Mouse (Mus musculus) ES-E14 (cell line): Measurements from ENCODE around the gene Zfp36l2. TPM values are rescaled to one million over a fixed set of nuclear protein-coding genes. Genes with fewer than 3 reads are reported as not detected.

Experiments
- DNase-seq: peaks from one replicate; pipeline ENCODE4 v3.0.0-alpha.2; 2013; ENCODE audit warnings: low read depth, low spot score
- H3K27ac ChIP-seq: 2 replicates; pipeline ENCODE4 v1.5.1; 2012; ENCODE audit warnings: low read depth, mild to moderate bottlenecking, low read length, moderate library complexity, mixed read lengths; ENCODE audit not compliant: poor library complexity, insufficient read depth, severe bottlenecking
- H3K36me3 ChIP-seq: 2 replicates; pipeline ENCODE4 v1.6.1; 2012; ENCODE audit warnings: mild to moderate bottlenecking, low read length, moderate library complexity, mixed read lengths; ENCODE audit not compliant: control insufficient read depth, poor library complexity, insufficient read depth, severe bottlenecking
- H3K4me1 ChIP-seq, 2 experiments: fragments of 150-350 bp in 1 of 2; sonication (generic) in 1 of 2; 2 replicates each; pipeline ENCODE4 v1.6.1; 2012; ENCODE audit warnings: low read length in 2 of 2, mild to moderate bottlenecking in 1 of 2, mixed read lengths in 1 of 2; ENCODE audit not compliant: control insufficient read depth in 2 of 2, insufficient read depth in 2 of 2, poor library complexity in 1 of 2
- H3K4me3 ChIP-seq, 2 experiments: fragments of 150-350 bp in 1 of 2; sonication (generic) in 1 of 2; 2 replicates each; pipeline ENCODE4 v1.5.1; 2012; ENCODE audit warnings: low read length in 2 of 2, low read depth in 1 of 2, mild to moderate bottlenecking in 1 of 2, mixed read lengths in 1 of 2; ENCODE audit not compliant: insufficient read depth in 1 of 2, poor library complexity in 1 of 2, severe bottlenecking in 1 of 2
- H3K9ac ChIP-seq: 2 replicates; pipeline ENCODE4 v1.6.1; 2012; ENCODE audit warnings: low read depth, mild to moderate bottlenecking, low read length, mixed read lengths; ENCODE audit not compliant: poor library complexity, insufficient read depth, severe bottlenecking
- H3K9me3 ChIP-seq: fragments of 150-350 bp; sonication (generic); 2 replicates; pipeline ENCODE4 v1.6.1; 2012; ENCODE audit warnings: low read depth, mild to moderate bottlenecking, low read length; ENCODE audit not compliant: control insufficient read depth, insufficient read depth
- CHD2 ChIP-seq: IDR thresholded peaks from 2 replicates; pipeline ENCODE4 v1.6.1; 2014; ENCODE audit warnings: mild to moderate bottlenecking, low read depth, low read length, inconsistent platforms
- HCFC1 ChIP-seq: IDR thresholded peaks from 2 replicates; pipeline ENCODE4 v1.6.1; 2012; ENCODE audit warnings: low read length, inconsistent platforms, borderline replicate concordance; ENCODE audit not compliant: insufficient read depth
- MAFK ChIP-seq: IDR thresholded peaks from 2 replicates; pipeline ENCODE4 v1.6.1; 2014; ENCODE audit warnings: mild to moderate bottlenecking, low read depth, low read length, inconsistent platforms; ENCODE audit not compliant: insufficient read depth
- ZC3H11A ChIP-seq: IDR thresholded peaks from 2 replicates; pipeline ENCODE4 v1.6.1; 2012; ENCODE audit warnings: low read depth, mild to moderate bottlenecking, inconsistent platforms, low read length, borderline replicate concordance
- ZNF384 ChIP-seq: IDR thresholded peaks from 2 replicates; pipeline ENCODE4 v1.6.1; 2012; ENCODE audit warnings: low read depth, low read length, inconsistent platforms
- in situ Hi-C, 2 experiments: fragments of 600-800 bp; cut with MboI; formaldehyde crosslinking; loops; one replicate each; pipeline ENCODE4 v1.15.1; 2025; ENCODE audit warnings: low sequenced_read_pairs in 2 of 2, inconsistent platforms in 1 of 2; ENCODE audit not compliant: unreplicated experiment in 2 of 2
- total RNA-seq: library from RNA; depleted of rRNA; stranded (reverse); fragments of 300-350 nt; gene quantifications from 2 replicates; pipeline ENCODE4 v1.2.3, GENCODE M21; 2012

Gene Zfp36l2
- total RNA-seq, 1 experiment = 12.6 TPM

- no peak for TF ChIP-seq CHD2
- no peak for TF ChIP-seq ZC3H11A
- TF ChIP-seq ZNF384 = no peak
- TF ChIP-seq HCFC1 = no peak
- TF ChIP-seq MAFK = no peak
- Histone ChIP-seq H3K27ac (no peak overlapping the region), H3K9me3 (no peaks in the 10 kb centered on the region), H3K36me3 (no peaks in the 10 kb centered on the region), H3K4me3 (no peak overlapping the region), H3K4me1 (peaks cover 7 to 31% of the 10 kb centered on the region in 2 experiments), H3K9ac (no peak overlapping the region)
- DNase-seq = no peak
- in situ Hi-C loops = no loop called here
Observed at GRCm38 (mm10) chr17:84177481-84177880, 10.3 kb downstream of the Zfp36l2 start.

GRCm38 (mm10) chr17:84176446-84176845 lies 11.3 kb downstream of the Zfp36l2 start:
- in situ Hi-C loops = no loop called here
- peaks cover 3 to 27% of the 10 kb centered on the region in 2 experiments; a peak in 3 of 4 replicates for H3K4me1 ChIP-seq
- TF ChIP-seq CHD2 (no peak), MAFK (no peak), ZC3H11A (no peak), HCFC1 (no peak), ZNF384 (no peak)
- no peak overlapping the region for H3K4me3 ChIP-seq
- H3K9me3 ChIP-seq = no peaks in the 10 kb centered on the region
- H3K36me3 ChIP-seq = no peaks in the 10 kb centered on the region
- DNase-seq = no peak
- no peak overlapping the region for H3K27ac ChIP-seq
- H3K9ac ChIP-seq = no peak overlapping the region

GRCm38 (mm10) chr17:84175196-84175595 lies 12.6 kb downstream of the Zfp36l2 start:
- no peak overlapping the region for H3K4me3 ChIP-seq
- no peak overlapping the region for H3K9ac ChIP-seq
- no peaks in the 10 kb centered on the region for H3K36me3 ChIP-seq
- H3K9me3 ChIP-seq = no peaks in the 10 kb centered on the region
- no peak overlapping the region for H3K27ac ChIP-seq
- peaks cover 3 to 17% of the 10 kb centered on the region in 2 experiments; a peak in 3 of 4 replicates for H3K4me1 ChIP-seq
- no peak for DNase-seq
- in situ Hi-C loops = no loop called here
- TF ChIP-seq ZNF384 (no peak), MAFK (no peak), CHD2 (no peak), HCFC1 (no peak), ZC3H11A (no peak)

GRCm38 (mm10) chr17:84167377-84167776 lies 20.4 kb downstream of the Zfp36l2 start:
- Histone ChIP-seq H3K4me1 (no peaks in the 10 kb centered on the region), H3K4me3 (no peak overlapping the region), H3K36me3 (no peaks in the 10 kb centered on the region), H3K27ac (no peak overlapping the region), H3K9ac (no peak overlapping the region), H3K9me3 (no peaks in the 10 kb centered on the region)
- in situ Hi-C loops = no loop called here
- TF ChIP-seq CHD2 = no peak
- no peak for TF ChIP-seq ZC3H11A
- TF ChIP-seq HCFC1 = no peak
- TF ChIP-seq MAFK = no peak
- no peak for TF ChIP-seq ZNF384
- DNase-seq = no peak

- no peak overlapping the region for H3K4me3 ChIP-seq
- no peaks in the 10 kb centered on the region for H3K9me3 ChIP-seq
- in situ Hi-C loops = no loop called here
Observed at GRCm38 (mm10) chr17:84166135-84166860, 21.4 kb downstream of the Zfp36l2 start.

More at GRCm38 (mm10) chr17:84166135-84166860, 21.4 kb downstream of the Zfp36l2 start:
- TF ChIP-seq ZNF384 (no peak), ZC3H11A (no peak), MAFK (no peak), CHD2 (no peak)
- DNase-seq = no peak
- H3K36me3 ChIP-seq = no peaks in the 10 kb centered on the region
- H3K4me1 ChIP-seq = peaks cover 0 to 3% of the 10 kb centered on the region in 2 experiments; a peak in 1 of 4 replicates
- H3K27ac ChIP-seq = no peak overlapping the region
- no peak overlapping the region for H3K9ac ChIP-seq
